Mouse (Mus musculus) limb, embryonic 14.5 days (tissue): ENCODE measurements around the gene Cd151. TPM values are rescaled to one million over a fixed set of nuclear protein-coding genes. Genes with fewer than 3 reads are reported as not detected.
A peak's percentile ranks its signal among the peaks of the same experiment; 100 is the strongest.

Experiments used
- ATAC-seq: fragments of 200-750 bp; cut with Nextera tagmentation; 2 replicates; pipeline ENCODE4 v1.8.0; 2017; ENCODE audit warnings: low read depth, moderate number of reproducible peaks, moderate TSS enrichment; ENCODE audit not compliant: low FRiP score
- DNase-seq: peaks from one replicate; pipeline ENCODE4 v3.0.0-alpha.2; 2015; ENCODE audit warnings: low spot score
- H3K27ac ChIP-seq: fragments of 300-500 bp; sonication (generic); replicated peaks from 2 replicates; pipeline ENCODE4 v1.5.1; 2014; ENCODE audit warnings: low read depth, mild to moderate bottlenecking, low read length, moderate library complexity, mixed read lengths
- H3K27me3 ChIP-seq: fragments of 300-500 bp; sonication (generic); 2 replicates; pipeline ENCODE4 v1.6.1; 2014; ENCODE audit warnings: low read length, mixed read lengths; ENCODE audit not compliant: control insufficient read depth, insufficient read depth
- H3K36me3 ChIP-seq: fragments of 300-500 bp; sonication (generic); 2 replicates; pipeline ENCODE4 v1.6.1; 2014; ENCODE audit warnings: mild to moderate bottlenecking, low read length, moderate library complexity, mixed read lengths; ENCODE audit not compliant: control insufficient read depth, insufficient read depth
- H3K4me1 ChIP-seq: fragments of 300-500 bp; sonication (generic); 2 replicates; pipeline ENCODE4 v1.6.1; 2014; ENCODE audit warnings: antibody characterized with exemption, low read length, mixed read lengths; ENCODE audit not compliant: control insufficient read depth, insufficient read depth
- H3K4me2 ChIP-seq: fragments of 300-500 bp; sonication (generic); replicated peaks from 2 replicates; pipeline ENCODE4 v1.6.1; 2014; ENCODE audit warnings: low read depth, mild to moderate bottlenecking, low read length, moderate library complexity; ENCODE audit not compliant: severe bottlenecking
- H3K4me3 ChIP-seq: fragments of 300-500 bp; sonication (generic); replicated peaks from 2 replicates; pipeline ENCODE4 v1.5.1; 2014; ENCODE audit warnings: low read length
- H3K9ac ChIP-seq: fragments of 300-500 bp; sonication (generic); 2 replicates; pipeline ENCODE4 v1.6.1; 2014; ENCODE audit warnings: mild to moderate bottlenecking, low read depth, low read length, moderate library complexity; ENCODE audit not compliant: severe bottlenecking
- H3K9me3 ChIP-seq: fragments of 300-500 bp; sonication (generic); 2 replicates; pipeline ENCODE4 v1.6.1; 2016; ENCODE audit warnings: low read length; ENCODE audit not compliant: control insufficient read depth
- POLR2A ChIP-seq: fragments of 200-500 bp; IDR thresholded peaks from 2 replicates; pipeline ENCODE4 v1.8.0; 2012; ENCODE audit warnings: inconsistent platforms, mild to moderate bottlenecking, moderate library complexity, borderline replicate concordance; ENCODE audit not compliant: insufficient read depth, insufficient read length; ENCODE audit errors: extremely low read depth
- WGBS: fragments of 180-500 bp; shearing (Covaris S2); extraction: QIAGEN DNeasy Blood & Tissue Kit; methylation state at CpG from one replicate; pipeline ENCODE4 v1.1.7; 2014; 5-methylcytosine and 5-hydroxymethylcytosine counted together
- polyA plus RNA-seq, 2 experiments: library from polyadenylated mRNA; depleted of rRNA in 1 of 2; stranded (reverse) in 1 of 2; unstranded in 1 of 2; fragments of >200 nt; fragmentation: Nextera tagmentation in 1 of 2; extraction: Ambion mirVana in 1 of 2; gene quantifications; 2 replicates each; pipeline versions ENCODE4 v1.2.1 to v1.2.3; 2012 to 2014

The Cd151 gene
- polyA plus RNA-seq, 2 experiments, result 44.4 to 100 TPM

- Histone ChIP-seq H3K4me1 (peaks cover 32% of the 10 kb centered on the region), H3K27ac (no peak overlapping the region), H3K36me3 (peaks cover 39% of the 10 kb centered on the region), H3K9ac (peak overlapping the region; percentile 66), H3K4me3 (peak overlapping the region; percentile 47), H3K27me3 (no peaks in the 10 kb centered on the region), H3K4me2 (peak overlapping the region; percentile 83), H3K9me3 (no peaks in the 10 kb centered on the region)
- no peak for TF ChIP-seq POLR2A
- DNase-seq (no peak), ATAC-seq (no peak)
- WGBS, result 68% methylated on average over 15 of the region's 15 CpGs
These were observed 33.4 kb upstream of the Cd151 start for GRCm38 (mm10) chr7:141433517-141434400.

- peak overlapping the region; percentile 66 for H3K9ac ChIP-seq
- H3K4me3 ChIP-seq, result peak overlapping the region; percentile 47
- ATAC-seq (no peak), DNase-seq (peak; percentile 63)
- peak overlapping the region; percentile 83 for H3K4me2 ChIP-seq
- no peak for TF ChIP-seq POLR2A
- peaks cover 40% of the 10 kb centered on the region for H3K36me3 ChIP-seq
- 9% methylated on average over 7 of the region's 8 CpGs for WGBS
- H3K27me3 ChIP-seq, result no peaks in the 10 kb centered on the region
- H3K27ac ChIP-seq, result no peak overlapping the region
- H3K4me1 ChIP-seq, result peaks cover 26% of the 10 kb centered on the region
- H3K9me3 ChIP-seq, result no peaks in the 10 kb centered on the region
These were observed 32.7 kb upstream of the Cd151 start for GRCm38 (mm10) chr7:141434464-141434863.

GRCm38 (mm10) chr7:141435129-141435855 is 31.9 kb upstream of the Cd151 start:
- Histone ChIP-seq H3K4me2 (peak overlapping the region; percentile 83), H3K27me3 (no peaks in the 10 kb centered on the region), H3K36me3 (peaks cover 45% of the 10 kb centered on the region), H3K27ac (no peak overlapping the region), H3K9me3 (no peaks in the 10 kb centered on the region), H3K9ac (peak overlapping the region; percentile 66), H3K4me3 (peak overlapping the region; percentile 47), H3K4me1 (peaks cover 26% of the 10 kb centered on the region)
- DNase-seq, result no peak
- no peak for TF ChIP-seq POLR2A
- ATAC-seq, result 0 out of 2 replicates have a peak, but pooled peaks have one; percentile 20
- WGBS, result 3% methylated on average over 17 of the region's 17 CpGs

- Histone ChIP-seq H3K27me3 (no peaks in the 10 kb centered on the region), H3K36me3 (peaks cover 40% of the 10 kb centered on the region), H3K27ac (no peak overlapping the region), H3K4me1 (peaks cover 26% of the 10 kb centered on the region), H3K4me2 (peak overlapping the region; percentile 83), H3K9me3 (no peaks in the 10 kb centered on the region), H3K9ac (no peak overlapping the region), H3K4me3 (no peak overlapping the region; the same call in 1 of the 2 replicates)
- 88% methylated on average over 9 of the region's 9 CpGs for WGBS
- DNase-seq, result no peak
- no peak for TF ChIP-seq POLR2A
- no peak for ATAC-seq
These were observed 31.2 kb upstream of the Cd151 start for GRCm38 (mm10) chr7:141435856-141436522.

GRCm38 (mm10) chr7:141436523-141436892 is 30.7 kb upstream of the Cd151 start:
- WGBS, result 71% methylated on average over 2 of the region's 2 CpGs
- ATAC-seq, result no peak
- no peak overlapping the region for H3K27ac ChIP-seq
- peaks cover 26% of the 10 kb centered on the region for H3K4me1 ChIP-seq
- H3K9ac ChIP-seq, result peak overlapping the region; percentile 71; the same call in 1 of the 2 replicates
- TF ChIP-seq POLR2A, result no peak
- H3K4me3 ChIP-seq, result peak overlapping the region; percentile 63
- peaks cover 40% of the 10 kb centered on the region for H3K36me3 ChIP-seq
- DNase-seq, result no peak
- no peaks in the 10 kb centered on the region for H3K27me3 ChIP-seq
- peak overlapping the region; percentile 91 for H3K4me2 ChIP-seq
- no peaks in the 10 kb centered on the region for H3K9me3 ChIP-seq
